Mouse (Mus musculus) layer of hippocampus, adult 9-10 months (tissue): ENCODE results near the gene Parp14.
A peak's percentile ranks its signal among the peaks of the same experiment; 100 is the strongest.

ENCODE experiments used
- DNase-seq: peaks from one replicate; pipeline ENCODE4 v3.0.0; 2022; ENCODE audit warnings: low spot score

Parp14 gene

GRCm38 (mm10) chr16:35869656-35870055, 1.7 kb downstream of the Parp14 start:
- DNase-seq, result no peak

DNA sequence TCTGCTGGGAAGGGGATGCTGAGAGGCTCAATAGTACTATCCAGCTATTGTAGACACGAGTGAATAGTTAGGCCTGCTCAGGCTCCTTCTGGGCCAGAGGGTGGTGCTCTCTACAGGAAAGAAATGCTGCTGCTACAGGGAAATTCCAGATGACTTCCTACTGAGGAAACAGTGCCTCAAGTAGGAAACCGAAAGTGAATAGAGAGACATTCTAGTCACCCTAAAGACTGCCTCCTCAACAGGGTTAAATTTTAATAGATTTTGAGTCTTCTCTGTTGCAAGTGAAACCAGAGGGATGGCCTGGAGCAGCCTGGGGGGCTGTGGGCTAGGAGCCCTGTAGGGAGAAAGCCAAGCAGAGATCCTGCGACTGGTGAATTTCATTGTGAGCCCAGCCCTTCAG, 2.2 kb downstream of the Parp14 start:
- no peak for DNase-seq

GRCm38 (mm10) chr16:35867726-35868125, 3.6 kb downstream of the Parp14 start:
- no peak for DNase-seq

GRCm38 (mm10) chr16:35862057-35862456, 9.3 kb downstream of the Parp14 start:
- no peak for DNase-seq

GRCm38 (mm10) chr16:35860236-35860635, 11.1 kb downstream of the Parp14 start:
- DNase-seq, result no peak

- no peak for DNase-seq
Measured at GRCm38 (mm10) chr16:35856766-35857165, 14.6 kb downstream of the Parp14 start.

GRCm38 (mm10) chr16:35855846-35856245, 15.5 kb downstream of the Parp14 start:
- DNase-seq, result no peak

DNA sequence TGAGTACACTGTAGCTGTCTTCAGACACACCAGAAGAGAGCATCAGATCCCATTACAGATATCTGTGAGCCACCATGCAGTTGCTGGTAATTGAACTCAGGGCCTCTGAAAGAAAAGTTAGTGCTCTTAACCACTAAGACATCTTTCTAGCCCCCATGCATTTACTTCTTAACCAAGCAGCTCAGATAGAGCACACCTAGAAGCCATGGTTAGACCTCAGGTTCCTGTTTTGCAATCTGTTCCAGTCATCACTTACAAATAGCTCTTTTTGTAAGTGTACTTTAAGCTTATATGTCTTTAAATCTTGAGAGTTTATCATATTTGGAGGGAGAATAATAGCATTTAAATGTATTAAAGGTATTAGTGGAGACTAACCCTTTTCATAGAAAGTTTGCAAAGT, 24.2 kb downstream of the Parp14 start:
- DNase-seq, result no peak

GRCm38 (mm10) chr16:35839680-35840079, 31.7 kb downstream of the Parp14 start:
- peak; percentile 21 for DNase-seq

DNA sequence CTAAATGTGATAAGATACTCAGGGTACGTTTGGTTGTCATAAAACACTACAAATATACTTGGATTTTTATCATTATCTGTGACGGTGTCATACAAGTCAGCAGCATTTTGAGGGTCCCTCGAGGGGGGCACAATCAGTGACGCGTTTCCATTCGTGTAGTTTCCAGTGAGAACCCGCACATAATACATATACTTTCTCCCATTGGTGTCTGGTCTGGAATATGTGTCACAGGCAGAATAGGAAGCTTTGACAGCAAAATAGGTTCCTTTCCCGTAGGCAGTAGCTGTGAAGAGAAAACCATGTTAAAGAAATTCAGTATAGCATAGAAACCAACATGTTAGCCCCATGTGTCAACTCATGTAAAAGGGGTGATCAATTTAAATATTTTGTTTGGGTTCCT, 36.7 kb downstream of the Parp14 start:
- DNase-seq, result no peak

DNA sequence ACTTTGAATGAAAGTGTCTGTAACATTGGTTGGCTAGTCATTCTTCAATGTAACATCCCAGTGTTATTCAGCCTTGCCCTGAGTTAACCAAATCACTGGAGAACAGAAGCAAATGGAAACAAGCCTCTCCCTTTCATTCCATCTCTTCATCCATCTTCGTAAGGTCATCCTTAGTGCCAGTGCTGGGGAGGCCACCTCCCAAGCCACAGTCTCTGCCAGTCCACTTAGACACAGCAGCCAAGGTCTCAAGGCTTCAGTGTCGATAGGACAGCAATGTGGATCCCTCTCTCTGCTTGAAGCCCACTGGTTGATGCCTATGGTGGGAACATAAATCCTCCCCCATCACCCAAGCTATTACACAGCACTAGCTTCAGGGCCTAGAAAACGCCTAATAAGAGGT, 38.4 kb downstream of the Parp14 start:
- DNase-seq, result no peak

GRCm38 (mm10) chr16:35829999-35830398, 41.3 kb downstream of the Parp14 start:
- DNase-seq, result no peak

GRCm38 (mm10) chr16:35817255-35818089, 53.9 kb downstream of the Parp14 start:
- peak; percentile 77 for DNase-seq

- DNase-seq, result no peak
Measured at GRCm38 (mm10) chr16:35813119-35813518, 58.2 kb downstream of the Parp14 start.

DNA sequence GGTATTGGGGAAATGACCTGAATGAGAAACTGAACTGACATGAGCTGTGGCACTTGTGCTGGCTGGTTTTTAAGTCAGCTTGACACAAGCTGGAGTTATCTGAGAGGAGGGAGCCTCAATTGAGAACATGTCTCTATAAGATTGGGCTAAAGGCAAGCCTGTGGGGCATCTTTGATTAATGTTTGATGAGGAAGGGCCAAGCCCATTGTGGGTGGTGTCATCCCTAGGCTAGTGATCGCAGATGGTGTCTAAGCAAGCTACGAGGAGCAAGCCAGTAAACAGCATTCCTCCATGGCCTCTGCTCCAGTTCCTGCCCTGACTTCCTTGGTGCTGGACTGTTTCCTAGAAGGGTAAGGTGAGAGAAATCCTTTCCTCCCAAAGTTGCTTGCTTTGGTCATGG, 62.5 kb downstream of the Parp14 start:
- no peak for DNase-seq

GRCm38 (mm10) chr16:35807663-35807992, 63.7 kb downstream of the Parp14 start:
- DNase-seq, result no peak

DNA sequence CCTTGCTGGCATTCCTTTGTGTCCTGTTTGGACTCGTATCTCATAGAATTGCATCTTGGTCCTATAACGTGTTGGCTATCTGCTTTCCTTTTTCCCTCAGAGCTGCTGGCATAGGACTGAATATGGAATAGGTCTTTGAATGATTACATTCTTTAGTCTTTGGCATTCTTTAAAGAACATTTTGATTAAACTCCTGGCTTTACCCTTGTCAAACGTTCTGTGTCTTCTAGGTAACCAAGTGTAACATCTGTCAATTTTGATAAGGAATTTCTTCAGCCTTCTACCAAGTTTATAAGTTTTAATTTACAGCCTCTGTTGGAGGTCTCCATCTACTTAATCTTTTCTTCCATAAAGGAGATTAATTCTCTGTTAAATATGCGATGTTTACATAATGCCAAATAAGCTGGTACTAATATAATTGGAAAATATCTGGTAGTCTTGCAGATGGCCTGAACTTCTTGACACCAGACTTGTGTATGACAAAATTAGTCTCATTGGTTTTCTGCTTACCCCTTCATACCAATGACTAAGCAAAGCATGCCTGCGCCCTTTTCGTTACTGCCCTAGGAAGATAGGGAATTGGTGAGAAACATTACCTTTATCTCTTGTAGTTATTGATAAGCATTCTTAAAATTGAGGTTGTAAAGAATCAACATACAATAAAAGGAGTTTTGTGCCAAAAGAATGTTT, 64.2 kb downstream of the Parp14 start:
- no peak for DNase-seq

DNA sequence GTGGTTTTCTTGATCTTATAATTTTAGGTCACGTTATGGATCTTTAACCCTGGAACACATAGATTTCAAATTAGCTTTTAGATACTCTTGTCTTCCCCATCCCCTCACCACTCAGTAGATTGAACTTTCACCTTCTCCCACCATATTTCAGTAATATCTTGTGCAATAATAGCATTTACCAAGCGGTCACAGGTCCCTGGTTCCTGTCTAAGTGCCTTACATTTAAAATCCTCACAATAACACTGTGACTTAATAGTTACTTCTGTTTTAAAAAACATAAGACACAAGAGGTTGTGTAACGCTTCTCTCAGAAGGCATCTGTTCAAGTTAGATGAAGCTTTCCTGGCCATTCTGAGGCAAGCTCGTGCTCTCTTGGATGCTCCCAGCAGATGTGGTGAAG, 67.6 kb downstream of the Parp14 start:
- DNase-seq, result no peak

GRCm38 (mm10) chr16:35802163-35802562, 69.2 kb downstream of the Parp14 start:
- no peak for DNase-seq

DNA sequence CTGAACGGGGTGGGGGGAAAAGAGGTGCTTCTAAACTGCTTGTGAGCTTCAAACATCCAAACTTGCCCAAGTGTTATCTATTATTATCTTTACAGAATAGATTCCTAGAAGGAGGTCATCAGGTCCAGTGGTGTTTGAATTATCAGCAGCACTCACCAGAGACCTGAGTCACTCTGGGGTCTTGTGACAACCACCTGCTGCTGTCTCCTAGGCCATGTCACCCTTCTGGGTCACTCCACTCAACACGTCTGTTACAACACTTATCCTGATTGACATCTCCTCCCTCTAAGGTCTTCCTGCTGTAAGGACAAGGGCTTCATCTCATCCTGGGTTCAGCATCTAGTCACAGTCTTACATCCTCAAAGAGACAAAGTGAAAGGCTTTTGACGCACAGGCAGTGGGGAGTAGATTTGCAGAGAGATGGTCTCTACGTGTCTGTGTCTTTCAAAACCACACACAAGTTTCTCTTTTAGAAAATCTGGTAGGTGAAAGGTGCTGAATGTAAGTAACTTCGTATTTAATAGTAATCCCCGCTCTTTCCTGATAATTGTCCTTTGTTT, 79.3 kb downstream of the Parp14 start:
- DNase-seq, result no peak

- DNase-seq, result no peak
Measured at GRCm38 (mm10) chr16:35788330-35788729, 83.0 kb downstream of the Parp14 start.

DNA sequence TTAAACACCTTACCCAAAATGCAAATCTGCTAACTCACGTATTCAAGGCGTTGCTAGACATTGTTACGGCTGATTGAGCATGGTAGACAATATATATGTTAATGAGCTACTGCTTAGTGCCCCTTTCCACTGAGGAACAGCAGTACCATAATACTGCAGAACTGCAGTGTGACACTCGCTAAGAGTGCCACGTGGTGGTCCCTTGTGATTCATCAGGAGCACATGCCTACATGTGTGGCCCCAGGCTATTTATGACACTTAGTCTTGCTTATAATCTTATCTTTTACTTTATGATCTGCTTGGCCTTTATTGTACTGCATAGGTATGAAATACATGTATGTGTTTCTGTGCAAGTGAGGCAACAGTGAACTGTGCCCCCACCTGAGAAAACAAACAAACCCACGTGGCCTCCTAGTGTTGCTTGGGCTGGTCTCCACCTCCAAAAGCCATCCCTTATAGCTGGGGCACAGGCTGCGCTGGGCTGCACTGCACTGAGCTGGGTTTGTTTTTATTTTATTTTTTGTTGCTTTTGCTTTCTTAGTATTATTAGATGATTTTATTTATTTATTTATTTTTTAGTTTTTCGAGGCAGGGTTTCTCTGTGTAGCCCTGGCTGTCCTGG, 83.7 kb downstream of the Parp14 start:
- DNase-seq, result no peak

- DNase-seq, result no peak
Measured at GRCm38 (mm10) chr16:35787163-35787562, 84.2 kb downstream of the Parp14 start.
